Mouse (Mus musculus): ENCODE results near the gene Cttn. TPM values are rescaled to one million over a fixed set of nuclear protein-coding genes. Genes with fewer than 3 reads are reported as not detected.

Gene Cttn
- polyA plus RNA-seq, 1 experiment from 2014 or later: 150 TPM

DNA sequence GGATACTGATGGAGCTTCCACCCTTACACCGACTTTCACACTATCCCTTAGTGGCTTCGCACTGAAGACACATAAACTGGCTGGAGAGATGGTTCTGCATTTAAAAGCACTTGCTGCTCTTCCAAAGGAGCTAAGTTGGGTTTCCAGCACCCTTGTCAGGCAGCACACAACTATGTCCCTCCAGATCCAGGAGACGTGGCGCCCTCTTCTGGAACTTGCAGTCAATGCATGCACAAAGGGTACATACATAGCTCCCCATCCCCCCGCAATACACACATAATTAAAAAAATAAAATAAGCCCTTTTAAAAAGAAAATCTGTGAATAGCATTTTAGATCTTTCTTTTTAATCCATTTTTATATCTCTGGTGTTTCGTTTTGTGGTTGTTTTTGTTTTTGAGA, 83.3 kb downstream of the Cttn start:
- ATAC-seq: no peak
- no peaks in the 10 kb centered on the region for H3K27me3 ChIP-seq (replicated peaks; ENCODE audit: control insufficient read depth, insufficient read depth, low read length)
- no peaks in the 10 kb centered on the region for H3K9me3 ChIP-seq (ENCODE audit: control insufficient read depth, low read length)
- WGBS: 94% methylated on average over 6 of the region's 6 CpGs
- 0 out of 2 replicates have a peak, but pooled peaks cover 5% of the 10 kb centered on the region for H3K4me1 ChIP-seq (ENCODE audit: control insufficient read depth, insufficient read depth, low read length)
- H3K4me2 ChIP-seq (ENCODE audit: low read depth, low read length): no peak overlapping the region
- no peak overlapping the region for H3K9ac ChIP-seq (ENCODE audit: low read depth, low read length)
- no peaks in the 10 kb centered on the region for H3K36me3 ChIP-seq (ENCODE audit: control insufficient read depth, insufficient read depth, low read length)
- no peak overlapping the region for H3K4me3 ChIP-seq (ENCODE audit: low read length)
- no peak overlapping the region for H3K27ac ChIP-seq (ENCODE audit: low read length)

Other genes starting within 250 kb of the Cttn start
- 13.8 TPM in 2 replicates for gene Ppfia1, start 82.7 kb upstream of the Cttn start, polyA plus RNA-seq (2015; fragmentation: Nextera tagmentation; extraction: Ambion mirVana)
- 13.8 and 13.9 TPM in 2 replicates for gene Fadd, start 111.5 kb upstream of the Cttn start, polyA plus RNA-seq (2015; fragmentation: Nextera tagmentation; extraction: Ambion mirVana)

Measured in intestine, embryonic 16.5 days (tissue).